Mouse (Mus musculus) midbrain, embryonic 16.5 days (tissue): ENCODE results near the gene Teddm1a. TPM values are rescaled to one million over a fixed set of nuclear protein-coding genes. Genes with fewer than 3 reads are reported as not detected.
A peak's percentile ranks its signal among the peaks of the same experiment; 100 is the strongest.

Experiments
- ATAC-seq: fragments of 200-750 bp; cut with Nextera tagmentation; 2 replicates; pipeline ENCODE4 v1.8.0; 2017; ENCODE audit warnings: moderate TSS enrichment
- H3K27ac ChIP-seq: fragments of 300-500 bp; sonication (generic); 2 replicates; pipeline ENCODE4 v1.5.1; 2014; ENCODE audit warnings: mild to moderate bottlenecking, low read length, mixed read lengths
- H3K27me3 ChIP-seq: fragments of 300-500 bp; sonication (generic); 2 replicates; pipeline ENCODE4 v1.6.1; 2014; ENCODE audit warnings: low read depth, low read length, mixed read lengths; ENCODE audit not compliant: control insufficient read depth, insufficient read depth
- H3K36me3 ChIP-seq: fragments of 300-500 bp; sonication (generic); 2 replicates; pipeline ENCODE4 v1.6.1; 2014; ENCODE audit warnings: mild to moderate bottlenecking, low read length, moderate library complexity, mixed read lengths; ENCODE audit not compliant: control insufficient read depth, insufficient read depth
- H3K4me1 ChIP-seq: fragments of 300-500 bp; sonication (generic); 2 replicates; pipeline ENCODE4 v1.6.1; 2014; ENCODE audit warnings: mild to moderate bottlenecking, low read length, mixed read lengths; ENCODE audit not compliant: control insufficient read depth, insufficient read depth
- H3K4me2 ChIP-seq: fragments of 300-500 bp; sonication (generic); 2 replicates; pipeline ENCODE4 v1.6.1; 2014; ENCODE audit warnings: mild to moderate bottlenecking, low read length, mixed read lengths
- H3K4me3 ChIP-seq: fragments of 300-500 bp; sonication (generic); 2 replicates; pipeline ENCODE4 v1.5.1; 2014; ENCODE audit warnings: low read depth, mild to moderate bottlenecking, low read length, moderate library complexity, mixed read lengths
- H3K9ac ChIP-seq: fragments of 300-500 bp; sonication (generic); 2 replicates; pipeline ENCODE4 v1.6.1; 2014; ENCODE audit warnings: low read depth, low read length, mixed read lengths
- H3K9me3 ChIP-seq: fragments of 300-500 bp; sonication (generic); replicated peaks from 2 replicates; pipeline ENCODE4 v1.6.1; 2014; ENCODE audit warnings: mild to moderate bottlenecking, low read length, mixed read lengths; ENCODE audit not compliant: control insufficient read depth, poor library complexity, severe bottlenecking
- WGBS: fragments of 180-500 bp; shearing (Covaris S2); extraction: QIAGEN DNeasy Blood & Tissue Kit; methylation state at CpG from one replicate; pipeline ENCODE4 v1.1.7; 2014; 5-methylcytosine and 5-hydroxymethylcytosine counted together
- polyA plus RNA-seq: library from polyadenylated mRNA; unstranded; fragments of >200 nt; fragmentation: Nextera tagmentation; extraction: Ambion mirVana; gene quantifications from 2 replicates; pipeline ENCODE4 v1.2.1, GENCODE M21; 2015

Gene Teddm1a
- polyA plus RNA-seq, 1 experiment from 2014 or later, result not detected

DNA sequence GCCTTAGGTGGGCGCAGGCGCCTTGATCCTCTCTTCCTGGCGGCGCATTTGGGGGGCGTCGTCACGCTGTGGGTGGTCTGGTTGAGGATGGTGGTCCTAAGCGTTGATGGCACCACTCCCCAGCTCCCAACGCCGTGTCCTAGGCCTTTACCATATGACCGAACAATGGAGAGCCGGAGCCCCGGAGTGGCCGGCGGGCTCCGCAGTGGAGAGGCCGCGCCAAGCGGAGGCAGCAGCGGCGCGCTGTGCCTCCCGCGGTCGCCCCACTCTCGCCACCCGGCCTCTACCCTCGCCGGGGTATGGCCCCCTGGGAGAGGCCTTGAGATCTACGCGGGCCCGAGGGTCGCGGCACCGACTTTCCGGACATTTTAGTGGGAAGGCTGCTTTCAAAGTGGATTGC lies 8.8 kb downstream of the Teddm1a start:
- peaks cover 23% of the 10 kb centered on the region for H3K4me1 ChIP-seq
- peak overlapping the region; percentile 77 for H3K4me3 ChIP-seq
- peak overlapping the region; percentile 99 for H3K27ac ChIP-seq
- H3K27me3 ChIP-seq, result no peaks in the 10 kb centered on the region
- peak; percentile 68 for ATAC-seq
- H3K9ac ChIP-seq, result peak overlapping the region; percentile 95
- WGBS, result 0% methylated on average over 36 of the region's 36 CpGs
- H3K4me2 ChIP-seq, result peak overlapping the region; percentile 91
- H3K9me3 ChIP-seq, result no peaks in the 10 kb centered on the region
- peaks cover 17% of the 10 kb centered on the region for H3K36me3 ChIP-seq

DNA sequence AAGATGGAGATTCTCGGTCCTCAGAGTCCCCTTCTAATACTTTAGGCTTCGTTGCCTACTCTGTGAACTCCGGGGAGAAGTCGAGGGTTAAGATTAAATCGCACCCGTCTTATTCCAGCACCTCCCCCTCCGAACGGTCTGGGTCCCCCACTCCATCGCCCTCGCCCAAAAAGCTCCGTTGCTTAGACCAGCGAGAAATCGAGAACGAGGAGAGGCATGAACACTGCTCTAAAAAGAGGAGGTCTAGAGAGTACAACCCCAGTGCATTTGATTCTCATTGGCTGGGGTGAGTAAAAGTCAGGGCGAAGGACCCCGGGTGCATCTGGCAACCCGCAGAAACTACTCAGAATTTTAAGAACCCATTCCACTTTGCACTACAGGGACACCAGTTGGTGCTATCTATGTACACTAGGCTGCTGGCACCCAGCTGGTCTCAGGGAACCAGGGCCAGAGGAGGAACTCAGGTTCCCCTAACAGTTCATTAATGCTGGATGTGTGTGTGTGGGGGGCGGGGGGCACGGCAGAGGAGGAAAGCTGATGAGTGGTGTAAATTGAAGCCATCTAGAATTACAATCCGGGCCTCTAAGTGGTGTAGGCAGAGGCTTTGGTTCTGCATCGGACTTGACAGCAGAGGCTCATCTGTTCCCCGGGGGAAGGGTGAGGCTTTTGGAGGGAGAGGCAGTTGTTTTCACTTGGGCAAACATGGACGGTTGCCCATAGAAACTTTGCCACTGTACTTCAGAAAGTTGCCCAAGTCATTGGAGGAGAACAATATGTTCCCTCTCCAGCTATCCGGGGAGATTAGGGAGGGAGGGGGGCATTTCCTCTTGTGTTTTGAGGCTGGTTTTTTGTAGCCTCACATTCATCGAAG lies 9.6 kb downstream of the Teddm1a start:
- Histone ChIP-seq H3K9me3 (no peaks in the 10 kb centered on the region), H3K9ac (peak overlapping the region; percentile 95), H3K4me1 (peaks cover 23% of the 10 kb centered on the region), H3K36me3 (peaks cover 21% of the 10 kb centered on the region), H3K4me2 (peak overlapping the region; percentile 91), H3K27me3 (no peaks in the 10 kb centered on the region), H3K27ac (peak overlapping the region; percentile 99), H3K4me3 (peak overlapping the region; percentile 77)
- no peak for ATAC-seq
- WGBS, result 1% methylated on average over 25 of the region's 25 CpGs

DNA sequence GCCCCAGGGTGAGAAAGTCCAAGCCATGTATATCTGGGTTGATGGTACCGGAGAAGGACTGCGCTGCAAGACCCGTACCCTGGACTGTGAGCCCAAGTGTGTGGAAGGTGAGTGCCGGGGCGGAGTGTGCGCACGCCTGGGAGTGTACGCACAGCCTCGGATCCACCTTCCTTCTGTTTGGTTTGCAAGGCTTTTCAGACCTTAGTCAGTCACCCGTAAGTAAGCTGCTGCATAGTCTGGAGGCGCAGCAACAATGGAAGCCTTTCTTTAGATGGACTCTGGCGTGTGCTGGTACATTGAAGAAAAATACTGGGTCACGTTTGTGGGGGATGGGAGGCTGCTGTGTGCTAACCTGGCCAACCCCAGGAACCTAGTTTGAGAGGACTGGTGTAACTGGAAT lies 11.5 kb downstream of the Teddm1a start:
- H3K9me3 ChIP-seq, result no peaks in the 10 kb centered on the region
- peak overlapping the region; percentile 38 for H3K4me2 ChIP-seq
- WGBS, result 59% methylated on average over 13 of the region's 13 CpGs
- no peak for ATAC-seq
- no peak overlapping the region for H3K9ac ChIP-seq
- H3K27me3 ChIP-seq, result no peaks in the 10 kb centered on the region
- H3K4me3 ChIP-seq, result no peak overlapping the region
- peaks cover 23% of the 10 kb centered on the region for H3K4me1 ChIP-seq
- H3K36me3 ChIP-seq, result peaks cover 37% of the 10 kb centered on the region
- no peak overlapping the region for H3K27ac ChIP-seq

DNA sequence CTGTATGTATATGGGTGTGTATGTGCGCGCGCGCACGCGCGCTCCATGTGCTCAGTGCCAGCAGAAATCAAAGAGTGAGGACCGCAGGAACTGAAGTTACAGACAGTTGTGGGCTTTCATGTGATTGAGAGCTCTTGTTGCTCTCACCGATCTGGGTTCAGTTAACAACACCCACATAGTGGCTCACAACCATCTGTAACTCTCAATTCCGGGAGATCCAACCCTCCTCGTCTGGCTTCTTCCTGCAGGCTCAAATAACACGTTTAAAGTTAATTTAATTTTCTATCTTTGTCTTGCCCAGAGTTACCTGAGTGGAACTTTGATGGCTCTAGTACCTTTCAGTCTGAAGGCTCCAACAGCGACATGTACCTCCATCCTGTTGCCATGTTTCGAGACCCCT lies 12.7 kb downstream of the Teddm1a start:
- Histone ChIP-seq H3K27ac (no peak overlapping the region), H3K27me3 (no peaks in the 10 kb centered on the region), H3K4me2 (no peak overlapping the region), H3K9ac (no peak overlapping the region), H3K36me3 (peaks cover 42% of the 10 kb centered on the region), H3K9me3 (no peaks in the 10 kb centered on the region), H3K4me1 (peaks cover 23% of the 10 kb centered on the region), H3K4me3 (no peak overlapping the region)
- 97% methylated on average over 14 of the region's 14 CpGs for WGBS
- ATAC-seq, result no peak

DNA sequence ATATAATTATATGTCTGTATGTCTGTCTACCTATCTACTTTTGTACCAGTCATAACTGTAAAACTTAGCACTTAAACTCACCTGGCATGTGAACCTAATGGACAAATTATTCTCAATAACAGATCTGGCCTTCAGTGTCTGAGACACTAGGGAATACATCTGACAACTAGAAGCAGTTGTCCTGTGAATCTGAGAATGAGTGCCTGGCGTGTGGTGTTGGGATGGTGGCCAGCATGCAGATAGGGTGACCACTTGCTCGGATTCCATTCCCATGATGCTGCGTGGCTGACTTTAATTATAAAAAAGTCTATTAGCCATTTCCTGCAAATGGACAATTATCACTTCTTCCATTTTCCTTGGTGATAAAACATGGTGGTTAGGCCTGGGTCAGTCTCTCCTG lies 14.3 kb downstream of the Teddm1a start:
- Histone ChIP-seq H3K27ac (no peak overlapping the region), H3K36me3 (peaks cover 51% of the 10 kb centered on the region), H3K4me2 (no peak overlapping the region), H3K9me3 (no peaks in the 10 kb centered on the region), H3K4me3 (no peak overlapping the region), H3K4me1 (peaks cover 23% of the 10 kb centered on the region), H3K9ac (no peak overlapping the region), H3K27me3 (no peaks in the 10 kb centered on the region)
- no peak for ATAC-seq
- WGBS, result 92% methylated on average over 3 of the region's 3 CpGs

DNA sequence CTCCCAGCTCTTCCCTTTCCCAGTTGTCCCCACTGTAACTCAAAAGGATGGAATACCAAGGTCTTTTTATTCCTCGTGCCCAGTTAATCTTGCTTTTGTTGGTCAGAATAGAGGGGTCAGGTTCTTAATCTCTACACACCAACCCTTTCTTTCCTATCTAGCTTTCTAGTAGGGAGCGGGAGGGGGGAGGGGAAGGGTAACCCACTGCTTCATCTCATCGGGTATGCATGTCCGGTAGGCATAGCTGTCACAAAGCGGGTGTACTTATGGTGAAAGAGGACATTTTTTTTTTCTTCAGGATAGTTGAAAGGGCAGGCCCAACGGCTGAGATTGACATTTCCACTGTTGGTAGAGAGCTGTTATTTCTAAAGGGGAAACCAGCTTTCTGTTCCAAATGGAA lies 16.7 kb downstream of the Teddm1a start:
- no peaks in the 10 kb centered on the region for H3K27me3 ChIP-seq

DNA sequence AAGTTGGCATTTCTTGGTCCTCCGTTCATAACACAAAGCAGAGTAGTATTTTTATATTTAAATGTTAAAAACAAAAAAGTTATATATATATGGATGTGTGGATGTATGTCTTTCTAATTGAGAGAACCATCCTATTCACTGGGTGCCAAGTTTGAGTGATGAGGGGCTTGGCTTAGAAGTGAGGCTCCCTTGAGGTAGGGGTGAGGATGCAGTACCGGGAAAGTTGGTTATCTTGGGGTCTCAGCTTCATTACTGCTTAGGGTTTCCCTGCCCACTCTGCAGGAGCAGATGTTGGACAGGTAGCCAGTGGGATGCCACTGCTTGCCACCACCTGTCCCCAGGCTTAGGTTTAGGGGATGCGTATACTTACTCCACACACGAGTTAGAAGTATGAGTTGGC lies 17.2 kb downstream of the Teddm1a start:
- Histone ChIP-seq H3K27me3 (no peaks in the 10 kb centered on the region), H3K9ac (no peak overlapping the region), H3K4me3 (no peak overlapping the region), H3K27ac (no peak overlapping the region), H3K4me1 (no peaks in the 10 kb centered on the region), H3K4me2 (no peak overlapping the region), H3K9me3 (no peaks in the 10 kb centered on the region), H3K36me3 (peaks cover 46% of the 10 kb centered on the region)
- ATAC-seq, result no peak
- WGBS, result 95% methylated on average over 4 of the region's 4 CpGs

More for the DNA sequence above, 16.7 kb downstream of the Teddm1a start:
- H3K4me1 ChIP-seq, result peaks cover 4% of the 10 kb centered on the region
- H3K4me3 ChIP-seq, result no peak overlapping the region
- H3K27ac ChIP-seq, result no peak overlapping the region
- ATAC-seq, result no peak
- WGBS, result 30% methylated on average over 6 of the region's 6 CpGs
- peaks cover 46% of the 10 kb centered on the region for H3K36me3 ChIP-seq
- no peaks in the 10 kb centered on the region for H3K9me3 ChIP-seq
- no peak overlapping the region for H3K4me2 ChIP-seq
- H3K9ac ChIP-seq, result no peak overlapping the region

DNA sequence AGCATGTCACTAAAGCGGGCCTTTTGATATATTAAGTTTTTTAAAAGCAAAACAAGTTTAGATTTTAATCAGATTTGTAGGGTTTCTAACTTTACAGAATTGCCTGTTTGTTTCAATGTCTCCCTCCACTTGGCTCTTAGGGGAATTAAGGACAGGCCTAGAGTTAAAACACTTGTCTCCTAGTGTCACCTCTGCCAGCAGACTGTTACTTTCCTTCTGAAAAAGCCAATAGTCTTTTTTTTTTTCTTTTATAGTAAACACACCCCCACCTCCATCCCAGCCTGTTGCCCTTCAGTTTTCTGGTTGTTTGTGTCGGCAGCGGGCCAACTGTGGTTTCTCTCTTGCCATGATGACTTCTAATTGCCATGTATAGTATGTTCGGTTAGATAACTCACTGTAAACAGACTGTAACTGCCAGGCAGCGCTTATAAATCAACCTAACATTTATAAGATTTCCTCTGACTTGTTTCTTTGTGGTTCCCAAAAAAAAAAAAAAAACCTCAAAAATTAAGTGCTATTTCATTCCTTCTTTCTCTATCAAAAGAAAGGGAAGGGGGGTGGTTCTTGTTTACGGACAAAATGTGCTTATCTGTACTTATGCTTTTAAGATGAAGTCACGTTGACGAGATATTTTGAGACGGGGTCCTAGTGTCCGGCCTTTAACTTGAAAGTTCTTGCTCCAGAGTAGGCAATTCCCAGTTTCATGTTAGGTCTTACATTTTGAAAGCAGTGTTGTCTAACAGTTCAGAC lies 17.8 kb downstream of the Teddm1a start:
- Histone ChIP-seq H3K9me3 (no peaks in the 10 kb centered on the region), H3K4me1 (no peaks in the 10 kb centered on the region), H3K4me3 (no peak overlapping the region), H3K27me3 (no peaks in the 10 kb centered on the region), H3K4me2 (no peak overlapping the region), H3K27ac (no peak overlapping the region), H3K9ac (no peak overlapping the region), H3K36me3 (peaks cover 42% of the 10 kb centered on the region)
- no peak for ATAC-seq
- WGBS, result 93% methylated on average over 10 of the region's 10 CpGs

DNA sequence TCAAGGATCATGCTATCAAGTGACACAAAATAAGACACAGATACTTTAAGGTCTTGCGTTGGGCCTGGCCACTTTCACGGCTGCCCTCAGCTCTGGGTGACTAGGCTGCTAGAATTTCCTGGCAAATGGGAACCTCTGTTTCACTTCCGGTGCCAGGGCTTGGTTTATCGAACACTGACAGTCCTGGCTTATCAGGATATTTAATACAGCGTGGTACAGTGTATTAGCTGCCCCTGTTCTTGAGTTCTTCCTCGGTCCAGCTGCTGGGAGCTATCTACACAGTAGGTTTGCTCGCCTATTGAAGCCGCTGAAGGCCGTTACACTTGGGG lies 18.4 kb downstream of the Teddm1a start:
- H3K4me3 ChIP-seq, result no peak overlapping the region
- H3K9me3 ChIP-seq, result no peaks in the 10 kb centered on the region
- peaks cover 39% of the 10 kb centered on the region for H3K36me3 ChIP-seq
- H3K4me2 ChIP-seq, result no peak overlapping the region
- WGBS, result 93% methylated on average over 9 of the region's 9 CpGs
- no peak overlapping the region for H3K9ac ChIP-seq
- H3K27me3 ChIP-seq, result no peaks in the 10 kb centered on the region
- ATAC-seq, result no peak
- H3K4me1 ChIP-seq, result no peaks in the 10 kb centered on the region
- H3K27ac ChIP-seq, result no peak overlapping the region
